ENCODE assay signal across 11 mouse cellular contexts in genomic region chr15:77804949-77805348, GRCm38 (mm10). TPM values are rescaled to one million over a fixed set of nuclear protein-coding genes. Genes with fewer than 3 reads are reported as not detected.
DNase-seq lines count a peak whose midpoint lies in the region; ATAC-seq and TF ChIP-seq lines count a peak whose summit lies in the region.
"Had no signal": no experiment of that assay in that cellular context is flagged by ENCODE, and none has a peak within 500 bp of the region (broad histone marks: within the 10 kb centered on the region; RNA-seq: fewer than 3 reads in every experiment).

No protein-coding gene starts in this region.

- DNase-seq in heart, postnatal 14 days, result no peak
- no peak for DNase-seq in spleen, adult 2 months (ENCODE audit: low read depth in 1 of 2, low spot score in 2 of 2)
- DNase-seq in spleen, postnatal 10 days (ENCODE audit: low spot score in 2 of 2), result no peak
- DNase-seq in limb, embryonic 14.5 days (ENCODE audit: low spot score), result no peak
- DNase-seq in retina, embryonic 14.5 days (ENCODE audit: low spot score), result no peak
- DNase-seq in adipocyte (ENCODE audit: low spot score), result no peak
- no peak for DNase-seq in left cerebral cortex, adult 9 months (ENCODE audit: low spot score in 2 of 2)
- DNase-seq: adrenal gland, adult 2 months had no signal

- ATAC-seq in heart, embryonic 15.5 days (replicated peaks; ENCODE audit: insufficient number of reproducible peaks, insufficient read depth, low FRiP score, low read depth), result no peak
- no peak for ATAC-seq in limb, embryonic 14.5 days (ENCODE audit: low FRiP score, low read depth)
- ATAC-seq: hindbrain, postnatal 0 days had no signal

- H3K9ac ChIP-seq in heart, embryonic 15.5 days, result 0 out of 2 replicates have a peak overlapping the region, but pooled peaks have one; percentile 23
- H3K9ac ChIP-seq in limb, embryonic 14.5 days (ENCODE audit: low read depth, low read length, severe bottlenecking), result no peak overlapping the region

- no peak overlapping the region for H3K4me2 ChIP-seq in heart, embryonic 15.5 days
- no peak overlapping the region for H3K4me2 ChIP-seq in limb, embryonic 14.5 days (replicated peaks; ENCODE audit: low read depth, low read length, severe bottlenecking)

- H3K9me3 ChIP-seq in heart, embryonic 15.5 days (replicated peaks), result no peaks in the 10 kb centered on the region
- no peaks in the 10 kb centered on the region for H3K9me3 ChIP-seq in limb, embryonic 14.5 days (ENCODE audit: control insufficient read depth, low read length)

- TF ChIP-seq POLR2A in spleen, adult 2 months (IDR thresholded peaks at IDR 0.05; ENCODE audit: low read depth, low read length), result no peak
- TF ChIP-seq POLR2A in limb, embryonic 14.5 days (IDR thresholded peaks at IDR 0.05; ENCODE audit: borderline replicate concordance, extremely low read depth, insufficient read depth, insufficient read length), result no peak

- intact Hi-C loops in heart, postnatal 14 days (cut with DNase I), result loop anchor here (2.0 to 5.0 kb wide), 2 partner anchors 14 to 32 kb away; no protein-coding TSS in a partner anchor

- WGBS in heart, embryonic 15.5 days, result 65% methylated on average over 9 of the region's 9 CpGs
- 55% methylated on average over 9 of the region's 9 CpGs for WGBS in spleen, adult 2 months
- 75% methylated on average over 7 of the region's 9 CpGs for WGBS in limb, embryonic 14.5 days

- H3K27me3 ChIP-seq in heart, embryonic 15.5 days, result no peaks in the 10 kb centered on the region
- no peaks in the 10 kb centered on the region for H3K27me3 ChIP-seq in spleen, adult 2 months (ENCODE audit: control insufficient read depth, insufficient read depth, low read length)
- no peaks in the 10 kb centered on the region for H3K27me3 ChIP-seq in limb, embryonic 14.5 days (ENCODE audit: control insufficient read depth, insufficient read depth, low read length)

- no peak overlapping the region for H3K4me3 ChIP-seq in heart, embryonic 15.5 days
- no peak overlapping the region for H3K4me3 ChIP-seq in spleen, adult 2 months (ENCODE audit: extremely low read depth, insufficient read depth, insufficient read length)
- H3K4me3 ChIP-seq in limb, embryonic 14.5 days (replicated peaks; ENCODE audit: low read length), result no peak overlapping the region

- TF ChIP-seq CTCF in spleen, adult 2 months (IDR thresholded peaks at IDR 0.05; ENCODE audit: extremely low read depth, insufficient read depth, insufficient read length, insufficient replicate concordance), result no peak

- H3K27ac ChIP-seq in heart, embryonic 15.5 days, result peak overlapping the region; percentile 99
- H3K27ac ChIP-seq in spleen, adult 2 months (ENCODE audit: insufficient read depth, low read length), result peak overlapping the region; percentile 10
- 0 out of 2 replicates have a peak overlapping the region, but pooled peaks have one; percentile 19 for H3K27ac ChIP-seq in limb, embryonic 14.5 days (replicated peaks; ENCODE audit: low read depth, low read length)
- H3K27ac ChIP-seq: hindbrain, postnatal 0 days had no signal

- peaks cover 30% of the 10 kb centered on the region for H3K36me3 ChIP-seq in heart, embryonic 15.5 days
- peaks cover 59% of the 10 kb centered on the region for H3K36me3 ChIP-seq in spleen, adult 2 months (ENCODE audit: control insufficient read depth, insufficient read depth, low read length)
- peaks cover 62% of the 10 kb centered on the region for H3K36me3 ChIP-seq in limb, embryonic 14.5 days (ENCODE audit: control insufficient read depth, insufficient read depth, low read length)

- H3K4me1 ChIP-seq in heart, embryonic 15.5 days (replicated peaks), result peaks cover 88% of the 10 kb centered on the region
- peaks cover 52% of the 10 kb centered on the region; the same call in 1 of the 2 replicates for H3K4me1 ChIP-seq in spleen, adult 2 months (ENCODE audit: control insufficient read depth, insufficient read depth, insufficient read length)
- H3K4me1 ChIP-seq in limb, embryonic 14.5 days (ENCODE audit: control insufficient read depth, insufficient read depth, low read length), result peaks cover 20% of the 10 kb centered on the region

RNA-seq across cellular contexts. Expression of gene Myh9, which starts 37.0 kb away (rescaled TPM):
- 25.2 and 33.7 TPM in 2 replicates for polyA plus RNA-seq in heart, embryonic 15.5 days (2015; fragmentation: Nextera tagmentation; extraction: Ambion mirVana)
- 100 to 1,000 TPM; 140 to 172 TPM for total RNA-seq in heart, postnatal 14 days (2021)
- 138 and 142 TPM in 2 replicates for polyA plus RNA-seq in spleen, adult 2 months (2012; rRNA removed)
- 38.7 and 46.7 TPM in 2 replicates for polyA plus RNA-seq in limb, embryonic 14.5 days (2012; rRNA removed)
- 53.2 and 54.6 TPM in 2 replicates for polyA plus RNA-seq in limb, embryonic 14.5 days (2014; fragmentation: Nextera tagmentation; extraction: Ambion mirVana)

RNA-seq across cellular contexts. Expression of gene Apol8, which starts 48.1 kb away (rescaled TPM):
- polyA plus RNA-seq in heart, embryonic 15.5 days (2015; fragmentation: Nextera tagmentation; extraction: Ambion mirVana), result 0.24 TPM in 1 of 2 replicates, not detected in the other
- not detected for total RNA-seq in heart, postnatal 14 days (2021)
- polyA plus RNA-seq in spleen, adult 2 months (2012; rRNA removed), result 4.3 and 5.9 TPM in 2 replicates
- polyA plus RNA-seq in limb, embryonic 14.5 days (2012; rRNA removed), result 0.14 and 0.19 TPM in 2 replicates
- not detected in 2 replicates for polyA plus RNA-seq in limb, embryonic 14.5 days (2014; fragmentation: Nextera tagmentation; extraction: Ambion mirVana)
- total RNA-seq: adrenal gland, adult 2 months had no signal
- polyA plus RNA-seq: adrenal gland, adult 2 months; liver, adult 2 months had no signal

Comparison
In these comparisons a context has a peak if more than half of its experiments do, and no peak if none do; other contexts are left out.
1. H3K27ac ChIP-seq: peak in every context shown above with its lines; median percentile 99 in heart, embryonic 15.5 days; 19 in limb, embryonic 14.5 days; 10 in spleen, adult 2 months.